Mouse (Mus musculus) E14TG2a.4 (cell line): ENCODE data around the gene Adra2b.
A peak's percentile ranks its signal among the peaks of the same experiment; 100 is the strongest.

Source experiments
- H3K27me3 ChIP-seq: 2 replicates; pipeline ENCODE4 v1.6.1; 2014; ENCODE audit warnings: low read length, control low read depth; ENCODE audit not compliant: insufficient read depth
- H3K36me3 ChIP-seq: 2 replicates; pipeline ENCODE4 v1.6.1; 2014; ENCODE audit warnings: low read length, control low read depth; ENCODE audit not compliant: insufficient read depth
- H3K4me1 ChIP-seq: replicated peaks from 2 replicates; pipeline ENCODE4 v1.6.1; 2014; ENCODE audit warnings: low read depth, low read length, control low read depth
- H3K4me3 ChIP-seq: replicated peaks from 2 replicates; pipeline ENCODE4 v1.5.1; 2014; ENCODE audit warnings: mild to moderate bottlenecking, low read length
- H3K9me3 ChIP-seq: 2 replicates; pipeline ENCODE4 v1.6.1; 2014; ENCODE audit warnings: low read length, control low read depth
- CTCF ChIP-seq: conservative IDR thresholded peaks from 2 replicates; pipeline ENCODE4 v1.5.1; 2014; ENCODE audit warnings: low read length
- NANOG ChIP-seq: IDR thresholded peaks from 2 replicates; pipeline ENCODE4 v1.6.1; 2014; ENCODE audit warnings: borderline replicate concordance, low read length, mixed read lengths
- POU5F1 ChIP-seq: IDR thresholded peaks from 2 replicates; pipeline ENCODE4 v1.6.1; 2014; ENCODE audit warnings: low read length, borderline replicate concordance

The Adra2b gene

GRCm38 (mm10) chr2:127362459-127363281, at the start of gene Adra2b:
Gene Adra2b (plus strand): TSS chr2:127363208.
- TF ChIP-seq CTCF (peak; percentile 35), NANOG (no peak), POU5F1 (no peak)
- no peaks in the 10 kb centered on the region for H3K9me3 ChIP-seq
- peaks cover 94% of the 10 kb centered on the region for H3K27me3 ChIP-seq
- H3K36me3 ChIP-seq = no peaks in the 10 kb centered on the region
- peak within 1 kb of the TSS; percentile 86 for H3K4me3 ChIP-seq
- H3K4me1 ChIP-seq = peaks cover 19% of the 10 kb centered on the region

- no peak for TF ChIP-seq POU5F1
- no peak for TF ChIP-seq NANOG
- Histone ChIP-seq H3K4me1 (no peaks in the 10 kb centered on the region), H3K4me3 (no peak overlapping the region), H3K27me3 (peaks cover 6% of the 10 kb centered on the region), H3K36me3 (no peaks in the 10 kb centered on the region), H3K9me3 (peaks cover 5% of the 10 kb centered on the region; the same call in 1 of the 2 replicates)
Observed at GRCm38 (mm10) chr2:127313878-127314277, 49.1 kb upstream of the Adra2b start.

GRCm38 (mm10) chr2:127314467-127315154, 48.4 kb upstream of the Adra2b start:
- TF ChIP-seq CTCF = no peak
- no peak for TF ChIP-seq POU5F1
- no peak for TF ChIP-seq NANOG
- Histone ChIP-seq H3K4me3 (no peak overlapping the region), H3K36me3 (no peaks in the 10 kb centered on the region), H3K4me1 (no peaks in the 10 kb centered on the region), H3K27me3 (peaks cover 9% of the 10 kb centered on the region), H3K9me3 (peaks cover 5% of the 10 kb centered on the region; the same call in 1 of the 2 replicates)

GRCm38 (mm10) chr2:127315155-127315470, 47.9 kb upstream of the Adra2b start:
- Histone ChIP-seq H3K4me3 (no peak overlapping the region), H3K9me3 (peaks cover 5% of the 10 kb centered on the region; the same call in 1 of the 2 replicates), H3K36me3 (no peaks in the 10 kb centered on the region), H3K4me1 (no peaks in the 10 kb centered on the region), H3K27me3 (peaks cover 14% of the 10 kb centered on the region)
- TF ChIP-seq POU5F1 (no peak), CTCF (no peak), NANOG (no peak)

DNA sequence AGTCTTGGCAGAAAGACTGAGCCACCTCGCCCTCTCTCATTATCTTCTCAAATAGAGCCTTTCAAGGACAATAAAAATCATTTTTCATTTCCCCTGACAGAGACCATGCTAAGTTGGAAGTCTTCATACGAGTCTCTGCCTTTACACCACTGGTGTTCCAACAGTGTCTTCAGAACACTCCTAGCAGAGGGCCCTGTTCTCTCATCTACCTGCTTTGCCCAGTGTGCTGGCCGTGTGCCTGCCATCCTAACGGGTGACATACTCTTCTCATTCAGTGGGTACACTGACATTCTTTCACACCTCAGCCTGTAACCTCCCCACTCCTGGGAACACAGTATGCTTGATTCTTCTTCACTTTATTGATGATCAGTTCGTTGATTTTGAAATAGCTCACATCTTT, 46.6 kb upstream of the Adra2b start:
- H3K27me3 ChIP-seq = peaks cover 14% of the 10 kb centered on the region
- H3K4me1 ChIP-seq = no peaks in the 10 kb centered on the region
- no peaks in the 10 kb centered on the region for H3K36me3 ChIP-seq
- H3K4me3 ChIP-seq = no peak overlapping the region
- TF ChIP-seq NANOG = no peak
- no peak for TF ChIP-seq POU5F1
- TF ChIP-seq CTCF = no peak
- peaks cover 5% of the 10 kb centered on the region; the same call in 1 of the 2 replicates for H3K9me3 ChIP-seq

DNA sequence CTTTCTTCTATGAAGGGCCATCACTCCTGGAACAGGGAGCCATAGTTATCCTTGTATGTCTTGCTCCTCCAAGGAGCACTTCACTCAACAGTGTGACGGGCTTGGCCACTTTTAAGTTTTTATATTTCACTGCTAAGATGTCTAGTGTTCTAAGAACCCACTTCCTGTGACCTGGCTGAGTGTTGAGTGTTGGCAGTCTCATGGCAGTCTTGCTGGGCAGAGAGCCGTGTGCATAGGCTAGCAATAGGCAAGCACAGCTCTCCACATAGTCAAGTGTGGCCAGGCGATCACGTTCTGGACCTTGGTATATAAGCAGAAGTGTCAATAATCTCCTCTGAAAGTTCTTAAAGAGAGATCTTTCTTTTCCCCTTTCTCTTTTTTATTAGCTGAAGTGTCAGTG, 44.9 kb upstream of the Adra2b start:
- Histone ChIP-seq H3K4me3 (no peak overlapping the region), H3K27me3 (peaks cover 14% of the 10 kb centered on the region), H3K4me1 (no peaks in the 10 kb centered on the region), H3K9me3 (no peaks in the 10 kb centered on the region), H3K36me3 (no peaks in the 10 kb centered on the region)
- TF ChIP-seq CTCF (no peak), NANOG (no peak), POU5F1 (no peak)

DNA sequence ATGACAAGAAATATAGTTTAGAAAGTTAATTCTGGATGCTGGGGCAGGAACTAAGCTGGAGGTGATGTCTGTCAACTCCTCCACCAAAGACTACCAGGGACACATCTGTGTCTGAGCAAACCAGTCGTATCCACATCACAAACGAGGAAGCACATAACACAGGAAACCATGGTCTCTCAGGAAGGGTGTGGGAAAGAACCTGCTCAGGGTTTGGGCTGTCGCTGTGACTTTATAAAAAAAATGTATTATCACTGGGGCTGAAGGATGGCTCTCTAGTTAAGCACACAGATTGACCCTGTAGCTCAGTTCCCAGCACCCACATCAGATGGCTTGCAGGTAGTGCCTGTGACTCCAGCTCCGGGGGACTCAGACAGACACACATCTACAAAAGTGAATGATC, 43.9 kb upstream of the Adra2b start:
- Histone ChIP-seq H3K4me3 (no peak overlapping the region), H3K27me3 (peaks cover 14% of the 10 kb centered on the region), H3K9me3 (no peaks in the 10 kb centered on the region), H3K4me1 (no peaks in the 10 kb centered on the region), H3K36me3 (no peaks in the 10 kb centered on the region)
- no peak for TF ChIP-seq NANOG
- TF ChIP-seq POU5F1 = no peak
- TF ChIP-seq CTCF = no peak

DNA sequence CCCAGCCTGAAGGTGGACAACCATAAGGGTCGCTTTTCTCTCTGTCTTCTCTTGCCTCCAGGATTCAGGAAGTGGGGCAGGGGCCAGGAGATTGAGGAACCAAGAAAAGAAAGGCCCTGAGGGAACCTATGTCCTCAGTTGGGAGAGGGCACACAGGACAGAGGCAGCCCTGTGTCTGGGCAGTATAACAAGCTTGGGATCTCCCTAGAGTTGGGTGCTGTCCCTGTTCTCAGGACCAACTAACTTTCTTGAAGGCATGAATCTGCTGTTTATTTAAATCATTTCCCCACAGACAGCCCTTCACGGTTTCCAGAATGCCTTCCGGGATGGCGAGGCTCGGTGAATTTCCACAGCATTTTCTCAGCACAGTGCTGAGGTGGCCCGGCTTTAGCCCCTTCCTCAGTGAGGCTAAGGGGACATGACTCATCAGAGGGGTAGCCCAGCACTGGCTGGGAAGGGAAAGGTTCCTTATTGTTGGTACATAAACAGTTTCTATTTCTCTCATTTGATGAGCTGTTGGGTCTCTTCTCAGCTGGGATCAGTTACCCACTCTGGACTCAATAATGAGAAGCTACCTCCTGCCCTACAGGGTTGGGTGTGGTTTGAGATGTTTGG, 40.2 kb upstream of the Adra2b start:
- Histone ChIP-seq H3K36me3 (no peaks in the 10 kb centered on the region), H3K9me3 (no peaks in the 10 kb centered on the region), H3K27me3 (peaks cover 21% of the 10 kb centered on the region), H3K4me3 (no peak overlapping the region), H3K4me1 (no peaks in the 10 kb centered on the region)
- TF ChIP-seq CTCF (no peak), NANOG (no peak), POU5F1 (no peak)
